Mouse (Mus musculus) hindbrain, embryonic 16.5 days (tissue): ENCODE measurements at regions not wholly inside any gene's neighbourhood (a gene's known extent, or its start where the extent isn't known, plus 50 kb on each side); places are given as distances from the start of the nearest gene placed in this dataset.

Experiments used
- ATAC-seq: fragments of 200-750 bp; cut with Nextera tagmentation; 2 replicates; pipeline ENCODE4 v1.8.0; 2017; ENCODE audit warnings: moderate TSS enrichment, moderate library complexity
- H3K27ac ChIP-seq: fragments of 300-500 bp; sonication (generic); 2 replicates; pipeline ENCODE4 v1.5.1; 2014; ENCODE audit warnings: low read depth, mild to moderate bottlenecking, control low read depth, low read length, moderate library complexity
- H3K27me3 ChIP-seq: fragments of 300-500 bp; sonication (generic); replicated peaks from 2 replicates; pipeline ENCODE4 v1.6.1; 2014; ENCODE audit warnings: low read length; ENCODE audit not compliant: control insufficient read depth, insufficient read depth
- H3K36me3 ChIP-seq: fragments of 300-500 bp; sonication (generic); 2 replicates; pipeline ENCODE4 v1.6.1; 2014; ENCODE audit warnings: mild to moderate bottlenecking, low read length, moderate library complexity, mixed read lengths; ENCODE audit not compliant: control insufficient read depth, insufficient read depth
- H3K4me1 ChIP-seq: fragments of 300-500 bp; sonication (generic); 2 replicates; pipeline ENCODE4 v1.6.1; 2014; ENCODE audit warnings: low read depth, low read length; ENCODE audit not compliant: control insufficient read depth, insufficient read depth
- H3K4me2 ChIP-seq: fragments of 300-500 bp; sonication (generic); 2 replicates; pipeline ENCODE4 v1.6.1; 2014; ENCODE audit warnings: mild to moderate bottlenecking, low read length, control low read depth, moderate library complexity
- H3K4me3 ChIP-seq: fragments of 300-500 bp; sonication (generic); 2 replicates; pipeline ENCODE4 v1.5.1; 2014; ENCODE audit warnings: mild to moderate bottlenecking, low read length, control low read depth, moderate library complexity
- H3K9ac ChIP-seq: fragments of 300-500 bp; sonication (generic); 2 replicates; pipeline ENCODE4 v1.6.1; 2014; ENCODE audit warnings: low read depth, mild to moderate bottlenecking, control low read depth, low read length, moderate library complexity
- H3K9me3 ChIP-seq: fragments of 300-500 bp; sonication (generic); 2 replicates; pipeline ENCODE4 v1.6.1; 2014; ENCODE audit warnings: mild to moderate bottlenecking, low read length, moderate library complexity; ENCODE audit not compliant: control insufficient read depth
- WGBS: fragments of 180-500 bp; shearing (Covaris S2); extraction: QIAGEN DNeasy Blood & Tissue Kit; methylation state at CpG from one replicate; pipeline ENCODE4 v1.1.7; 2014; 5-methylcytosine and 5-hydroxymethylcytosine counted together

DNA sequence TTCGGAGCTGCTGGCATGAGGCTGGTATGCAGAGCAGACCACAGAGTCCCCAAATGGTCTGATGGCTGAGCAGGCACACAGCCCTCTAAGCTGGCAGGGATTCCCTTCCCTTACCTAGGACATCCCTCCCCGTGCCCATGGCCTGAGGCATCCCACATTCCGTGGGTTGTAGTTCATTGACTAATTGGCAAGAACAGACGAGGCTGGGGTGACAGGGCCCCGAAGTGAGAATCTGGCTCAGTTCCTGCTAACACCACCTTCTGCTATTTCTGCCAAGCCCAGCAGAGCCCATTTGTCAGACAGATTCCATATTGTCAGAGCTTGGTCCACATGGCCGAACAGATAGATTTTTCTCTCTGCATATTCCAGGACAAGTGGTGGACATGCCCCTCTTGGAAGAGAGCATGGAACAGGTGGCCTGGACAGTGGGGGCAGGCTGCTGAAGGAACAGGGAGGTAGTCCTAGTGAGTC is 157.6 kb upstream of the Fam19a5 start:
- no peaks in the 10 kb centered on the region for H3K36me3 ChIP-seq
- H3K9me3 ChIP-seq, result no peaks in the 10 kb centered on the region
- H3K4me3 ChIP-seq, result no peak overlapping the region
- peaks cover 3% of the 10 kb centered on the region for H3K4me1 ChIP-seq
- ATAC-seq, result peak; percentile 73
- no peaks in the 10 kb centered on the region for H3K27me3 ChIP-seq
- no peak overlapping the region for H3K9ac ChIP-seq
- no peak overlapping the region for H3K4me2 ChIP-seq
- no peak overlapping the region for H3K27ac ChIP-seq
- 70% methylated on average over 6 of the region's 6 CpGs for WGBS

DNA sequence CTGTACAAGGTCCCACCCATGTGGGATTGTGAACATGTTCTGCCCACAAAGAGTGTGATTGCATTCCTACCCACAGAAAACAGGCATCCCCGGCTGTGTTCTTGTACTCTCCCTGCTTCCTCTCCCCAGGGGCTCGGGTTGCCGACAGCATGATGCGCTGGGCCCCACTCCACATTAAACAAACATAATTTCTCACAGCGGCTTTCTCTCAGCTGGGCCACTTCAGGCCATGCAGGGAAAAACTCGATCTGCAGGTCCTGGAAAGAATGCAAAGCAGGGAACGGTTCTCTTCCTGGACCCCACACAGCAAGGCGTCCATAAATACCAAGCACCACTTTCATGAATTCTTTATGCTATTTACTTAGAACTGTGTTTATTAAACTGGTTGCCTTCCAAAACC is 152.7 kb upstream of the Fam19a5 start:
- H3K4me2 ChIP-seq, result no peak overlapping the region
- no peak overlapping the region for H3K9ac ChIP-seq
- ATAC-seq, result no peak
- WGBS, result 30% methylated on average over 8 of the region's 8 CpGs
- no peaks in the 10 kb centered on the region for H3K36me3 ChIP-seq
- no peak overlapping the region for H3K27ac ChIP-seq
- no peaks in the 10 kb centered on the region for H3K9me3 ChIP-seq
- H3K4me1 ChIP-seq, result no peaks in the 10 kb centered on the region; the same call in 1 of the 2 replicates
- H3K27me3 ChIP-seq, result no peaks in the 10 kb centered on the region
- H3K4me3 ChIP-seq, result no peak overlapping the region

DNA sequence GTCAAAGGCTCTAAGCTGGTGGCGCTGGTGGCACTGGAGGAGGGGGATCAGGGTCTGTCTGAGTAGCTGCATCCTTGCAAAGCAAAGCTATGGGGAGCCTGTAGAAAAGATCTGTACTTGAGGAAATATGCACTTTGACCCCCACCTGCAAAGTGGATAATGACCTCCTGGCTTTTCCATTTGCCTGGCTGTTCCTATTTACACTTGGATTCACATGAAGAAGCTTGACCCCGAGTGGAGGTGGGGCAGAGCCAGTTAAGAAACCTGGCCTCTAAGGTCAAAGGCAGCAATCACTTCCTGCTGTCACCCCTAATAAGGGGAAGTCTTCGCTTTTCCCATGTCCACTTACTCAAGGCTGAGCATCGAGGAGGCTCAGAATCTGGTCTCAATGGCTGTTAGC is 145.7 kb upstream of the Fam19a5 start:
- H3K27ac ChIP-seq, result no peak overlapping the region
- H3K4me3 ChIP-seq, result no peak overlapping the region
- ATAC-seq, result no peak
- no peaks in the 10 kb centered on the region for H3K27me3 ChIP-seq
- 61% methylated on average over 4 of the region's 4 CpGs for WGBS
- no peaks in the 10 kb centered on the region for H3K36me3 ChIP-seq
- H3K4me2 ChIP-seq, result no peak overlapping the region
- H3K4me1 ChIP-seq, result no peaks in the 10 kb centered on the region
- H3K9ac ChIP-seq, result no peak overlapping the region
- H3K9me3 ChIP-seq, result no peaks in the 10 kb centered on the region

DNA sequence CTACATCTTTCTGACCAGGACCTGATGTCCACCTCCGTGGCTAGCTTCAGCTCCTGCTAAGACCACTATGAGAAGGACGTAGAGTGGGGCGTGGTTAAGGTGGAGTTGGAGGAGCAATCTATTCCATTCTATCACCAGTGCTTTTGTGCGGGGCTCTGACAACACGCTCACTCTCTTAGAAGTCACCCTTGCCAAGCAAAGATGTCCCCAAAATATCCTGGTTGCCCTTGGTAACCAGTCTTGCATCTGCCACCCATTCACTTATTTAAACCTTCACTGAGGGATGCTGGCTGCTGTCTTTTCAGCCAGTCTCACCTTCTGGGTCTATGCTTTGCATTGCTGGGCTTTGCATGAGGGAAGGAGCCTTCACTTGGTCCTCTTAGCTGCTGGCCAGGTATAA is 138.4 kb upstream of the Fam19a5 start:
- Histone ChIP-seq H3K4me1 (no peaks in the 10 kb centered on the region), H3K27ac (no peak overlapping the region), H3K9ac (no peak overlapping the region), H3K27me3 (no peaks in the 10 kb centered on the region), H3K4me2 (no peak overlapping the region), H3K9me3 (no peaks in the 10 kb centered on the region), H3K36me3 (no peaks in the 10 kb centered on the region), H3K4me3 (no peak overlapping the region)
- WGBS, result 89% methylated on average over 5 of the region's 5 CpGs
- no peak for ATAC-seq

DNA sequence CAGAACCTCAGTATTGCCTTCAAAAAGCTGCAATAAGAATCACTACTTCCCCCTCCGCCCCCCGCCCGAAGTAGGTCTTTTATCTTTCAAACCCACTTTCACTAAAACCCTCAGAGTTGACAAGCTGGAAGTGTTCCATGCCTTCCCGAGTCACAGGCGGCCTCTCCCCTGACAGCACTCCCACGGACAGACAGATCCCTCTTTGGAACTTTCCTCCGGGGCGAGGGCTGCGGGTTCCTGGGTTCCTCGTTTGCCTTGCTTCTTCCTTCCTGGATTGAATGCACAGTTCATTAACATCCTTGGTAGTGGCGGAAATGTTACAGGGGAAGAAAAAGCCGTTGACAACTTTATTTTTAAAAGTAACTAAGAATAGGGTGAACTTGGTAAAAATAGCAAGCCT is 132.1 kb upstream of the Fam19a5 start:
- no peak for ATAC-seq
- H3K9ac ChIP-seq, result no peak overlapping the region

DNA sequence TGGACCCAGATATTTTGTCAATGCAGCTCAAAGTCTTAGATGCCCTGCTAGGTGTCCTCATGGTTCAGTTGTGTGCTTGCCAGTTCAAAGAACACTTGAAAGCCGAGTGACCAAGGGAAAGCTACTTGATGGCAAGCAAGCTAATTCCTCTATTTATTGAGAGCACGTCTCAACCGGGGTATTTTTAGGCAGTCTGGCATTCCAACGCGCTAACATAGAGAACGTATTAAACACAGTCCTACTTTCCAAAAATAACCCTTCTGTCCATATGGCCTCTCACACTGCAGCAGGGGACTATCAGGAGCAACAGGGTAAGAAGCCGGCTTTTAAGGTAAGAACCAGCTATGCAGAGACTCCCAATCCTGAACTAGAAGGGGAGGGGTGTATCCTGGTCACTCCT is 128.1 kb upstream of the Fam19a5 start:
- no peak overlapping the region for H3K4me3 ChIP-seq
- H3K27me3 ChIP-seq, result no peaks in the 10 kb centered on the region
- H3K27ac ChIP-seq, result no peak overlapping the region
- no peaks in the 10 kb centered on the region for H3K4me1 ChIP-seq
- no peaks in the 10 kb centered on the region for H3K36me3 ChIP-seq
- H3K9ac ChIP-seq, result no peak overlapping the region
- H3K9me3 ChIP-seq, result no peaks in the 10 kb centered on the region
- H3K4me2 ChIP-seq, result no peak overlapping the region
- ATAC-seq, result no peak
- 85% methylated on average over 7 of the region's 7 CpGs for whole genome bisulfite sequencing

More for the DNA sequence above, 132.1 kb upstream of the Fam19a5 start:
- H3K9me3 ChIP-seq, result no peaks in the 10 kb centered on the region
- H3K27me3 ChIP-seq, result no peaks in the 10 kb centered on the region
- H3K36me3 ChIP-seq, result no peaks in the 10 kb centered on the region
- no peak overlapping the region for H3K4me2 ChIP-seq
- no peaks in the 10 kb centered on the region for H3K4me1 ChIP-seq
- no peak overlapping the region for H3K4me3 ChIP-seq
- no peak overlapping the region for H3K27ac ChIP-seq
- 63% methylated on average over 12 of the region's 12 CpGs for WGBS

DNA sequence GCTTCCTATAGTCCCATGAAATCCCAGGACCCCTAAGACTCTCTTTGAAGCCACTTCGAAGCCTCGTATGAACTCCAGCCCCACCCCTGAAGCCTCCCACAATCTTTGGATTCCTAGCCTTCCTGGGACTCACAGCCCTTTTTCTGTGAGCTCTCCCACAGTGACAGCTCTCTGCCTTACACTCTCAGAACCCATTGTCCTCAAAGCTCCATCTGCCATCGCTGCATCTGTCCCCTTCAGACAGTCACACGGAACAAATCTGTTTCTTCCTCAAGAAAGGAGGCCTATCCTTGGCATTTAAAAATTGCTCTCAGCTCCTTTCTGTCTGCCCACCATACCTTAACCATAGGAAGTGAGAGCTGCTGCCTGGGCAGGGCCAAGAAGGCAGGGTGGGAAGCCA is 122.4 kb upstream of the Fam19a5 start:
- no peak for ATAC-seq
- WGBS, result 81% methylated on average over 4 of the region's 4 CpGs
- H3K9me3 ChIP-seq, result no peaks in the 10 kb centered on the region

DNA sequence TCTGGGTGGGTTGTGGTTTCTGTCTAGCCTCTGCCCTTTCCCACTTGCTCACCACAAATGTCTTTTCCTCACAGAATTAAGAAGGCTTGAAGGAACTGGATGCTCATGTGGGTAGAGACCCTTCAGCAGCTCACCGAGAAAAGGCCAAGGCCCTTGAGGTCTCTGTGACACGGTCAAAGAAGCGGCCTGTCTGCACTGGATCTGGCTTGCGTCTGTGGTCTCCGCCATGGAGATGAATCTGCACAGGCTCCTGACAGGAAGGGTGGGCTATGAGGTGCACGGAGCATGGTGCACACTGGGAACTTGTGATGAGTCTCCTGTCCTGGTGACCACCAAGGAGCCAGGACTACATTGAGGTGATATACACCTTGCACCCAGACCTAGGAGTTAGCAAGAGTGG is 110.8 kb upstream of the Fam19a5 start:
- H3K9ac ChIP-seq, result no peak overlapping the region
- no peaks in the 10 kb centered on the region for H3K4me1 ChIP-seq
- no peak overlapping the region for H3K4me3 ChIP-seq
- no peak overlapping the region for H3K4me2 ChIP-seq
- ATAC-seq, result no peak
- WGBS, result 87% methylated on average over 6 of the region's 6 CpGs
- H3K27ac ChIP-seq, result no peak overlapping the region
- H3K27me3 ChIP-seq, result no peaks in the 10 kb centered on the region
- no peaks in the 10 kb centered on the region for H3K36me3 ChIP-seq
- no peaks in the 10 kb centered on the region for H3K9me3 ChIP-seq

More for the DNA sequence above, 122.4 kb upstream of the Fam19a5 start:
- Histone ChIP-seq H3K4me3 (no peak overlapping the region), H3K36me3 (no peaks in the 10 kb centered on the region), H3K27me3 (no peaks in the 10 kb centered on the region), H3K4me1 (no peaks in the 10 kb centered on the region), H3K27ac (no peak overlapping the region), H3K9ac (no peak overlapping the region), H3K4me2 (no peak overlapping the region)

DNA sequence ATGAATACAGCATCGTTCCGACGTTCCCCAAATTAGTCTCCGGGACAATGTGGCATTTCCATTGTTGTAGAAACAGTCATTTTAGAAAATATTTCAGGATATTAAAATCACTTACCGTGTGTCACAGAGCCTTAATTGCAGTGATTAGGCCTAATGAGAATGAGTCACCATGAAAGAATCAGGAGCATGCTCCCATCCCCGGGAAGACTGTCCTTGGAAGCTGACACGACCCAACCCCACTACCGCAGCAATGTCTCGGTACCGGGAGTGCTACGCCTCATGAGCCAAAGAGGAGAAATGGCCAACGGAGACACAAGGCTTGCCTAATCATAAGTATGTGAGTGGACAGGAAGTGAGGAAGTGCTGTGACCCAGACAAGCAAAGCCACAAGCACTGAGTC is 110.2 kb upstream of the Fam19a5 start:
- no peak for ATAC-seq
- Histone ChIP-seq H3K4me3 (no peak overlapping the region), H3K4me2 (no peak overlapping the region), H3K36me3 (no peaks in the 10 kb centered on the region), H3K9me3 (no peaks in the 10 kb centered on the region), H3K9ac (no peak overlapping the region), H3K27me3 (no peaks in the 10 kb centered on the region), H3K4me1 (no peaks in the 10 kb centered on the region), H3K27ac (no peak overlapping the region)
- WGBS, result 89% methylated on average over 12 of the region's 12 CpGs

DNA sequence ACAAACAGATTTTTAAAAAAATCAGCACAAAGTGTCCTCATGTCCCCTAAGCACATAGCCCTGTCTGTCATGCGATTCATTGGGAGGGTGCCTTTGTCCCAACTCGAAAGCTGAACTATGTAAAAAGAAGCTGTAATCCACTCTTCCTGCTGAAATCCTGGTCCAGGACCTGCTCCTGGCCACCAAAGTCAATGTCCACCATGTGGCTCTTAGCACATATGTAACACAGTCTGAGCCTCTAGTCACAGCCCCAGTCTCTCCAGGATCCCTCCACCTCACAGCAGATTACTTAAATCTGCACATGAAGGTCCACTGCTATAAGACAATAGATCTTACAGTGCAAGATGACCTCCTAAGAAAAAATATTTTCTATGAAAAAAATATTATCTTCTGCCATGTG is 108.5 kb upstream of the Fam19a5 start:
- H3K27ac ChIP-seq, result no peak overlapping the region
- no peaks in the 10 kb centered on the region for H3K36me3 ChIP-seq
- no peaks in the 10 kb centered on the region for H3K9me3 ChIP-seq
- no peak overlapping the region for H3K9ac ChIP-seq
- H3K4me2 ChIP-seq, result no peak overlapping the region
- no peak overlapping the region for H3K4me3 ChIP-seq
- H3K27me3 ChIP-seq, result no peaks in the 10 kb centered on the region
- WGBS, result 98% methylated on average over 2 of the region's 2 CpGs
- H3K4me1 ChIP-seq, result no peaks in the 10 kb centered on the region
- no peak for ATAC-seq
